Mouse (Mus musculus) lung, embryonic 14.5 days (tissue): ENCODE measurements around the gene Trpc5. TPM values are rescaled to one million over a fixed set of nuclear protein-coding genes. Genes with fewer than 3 reads are reported as not detected.

Source experiments
- ATAC-seq: fragments of 200-750 bp; cut with Nextera tagmentation; 2 replicates; pipeline ENCODE4 v1.8.0; 2017; ENCODE audit warnings: mild to moderate bottlenecking, moderate TSS enrichment, moderate library complexity; ENCODE audit not compliant: insufficient read depth
- DNase-seq: peaks from one replicate; pipeline ENCODE4 v3.0.0-alpha.2; 2015
- H3K27ac ChIP-seq: fragments of 300-500 bp; sonication (generic); 2 replicates; pipeline ENCODE4 v1.5.1; 2014; ENCODE audit warnings: low read depth, mild to moderate bottlenecking, moderate library complexity
- H3K27me3 ChIP-seq: fragments of 300-500 bp; sonication (generic); 2 replicates; pipeline ENCODE4 v1.6.1; 2014; ENCODE audit warnings: low read length, control low read depth; ENCODE audit not compliant: insufficient read depth
- H3K36me3 ChIP-seq: fragments of 300-500 bp; sonication (generic); 2 replicates; pipeline ENCODE4 v1.6.1; 2014; ENCODE audit warnings: control low read depth; ENCODE audit not compliant: insufficient read depth
- H3K4me1 ChIP-seq: fragments of 300-500 bp; sonication (generic); 2 replicates; pipeline ENCODE4 v1.6.1; 2014; ENCODE audit warnings: antibody characterized with exemption, control low read depth; ENCODE audit not compliant: insufficient read depth
- H3K4me2 ChIP-seq: fragments of 300-500 bp; sonication (generic); 2 replicates; pipeline ENCODE4 v1.6.1; 2014; ENCODE audit warnings: mild to moderate bottlenecking
- H3K4me3 ChIP-seq: fragments of 300-500 bp; sonication (generic); 2 replicates; pipeline ENCODE4 v1.5.1; 2014; ENCODE audit warnings: low read depth, low read length
- H3K9ac ChIP-seq: fragments of 300-500 bp; sonication (generic); 2 replicates; pipeline ENCODE4 v1.6.1; 2014
- H3K9me3 ChIP-seq: fragments of 300-500 bp; sonication (generic); 2 replicates; pipeline ENCODE4 v1.6.1; 2016; ENCODE audit warnings: low read depth, low read length, control low read depth
- CTCF ChIP-seq: IDR thresholded peaks from 2 replicates; pipeline ENCODE4 v1.5.1; 2016; ENCODE audit warnings: antibody characterized with exemption, low read depth
- WGBS: fragments of 180-500 bp; shearing (Covaris S2); extraction: QIAGEN DNeasy Blood & Tissue Kit; methylation state at CpG from one replicate; pipeline ENCODE4 v1.1.7; 2014; 5-methylcytosine and 5-hydroxymethylcytosine counted together
- polyA plus RNA-seq: library from polyadenylated mRNA; unstranded; fragments of >200 nt; fragmentation: Nextera tagmentation; extraction: Ambion mirVana; gene quantifications from 2 replicates; pipeline ENCODE4 v1.2.1, GENCODE M21; 2014

Gene Trpc5
- polyA plus RNA-seq, 1 experiment from 2014 or later = 0.04 TPM

- no peak within 1 kb of the TSS for H3K4me2 ChIP-seq
- no peaks in the 10 kb centered on the region for H3K9me3 ChIP-seq
- TF ChIP-seq CTCF = no peak
- H3K36me3 ChIP-seq = no peaks in the 10 kb centered on the region
- H3K9ac ChIP-seq = no peak within 1 kb of the TSS
- DNase-seq (no peak), ATAC-seq (no peak)
- 62% methylated on average over 5 of the region's 5 CpGs for WGBS
- no peaks in the 10 kb centered on the region for H3K4me1 ChIP-seq
- no peaks in the 10 kb centered on the region for H3K27me3 ChIP-seq
- H3K4me3 ChIP-seq = no peak within 1 kb of the TSS
- H3K27ac ChIP-seq = no peak within 1 kb of the TSS
These were observed 231.7 kb downstream of the Trpc5 start, which contains the start of gene Trpc5os for GRCm38 (mm10) chrX:144456281-144456680. TSS of gene Trpc5os (plus strand) at chrX:144456581.

- Histone ChIP-seq H3K4me1 (no peaks in the 10 kb centered on the region), H3K4me2 (no peak overlapping the region), H3K9me3 (no peaks in the 10 kb centered on the region), H3K36me3 (no peaks in the 10 kb centered on the region), H3K27ac (no peak overlapping the region), H3K27me3 (no peaks in the 10 kb centered on the region), H3K4me3 (no peak overlapping the region), H3K9ac (no peak overlapping the region)
- TF ChIP-seq CTCF = no peak
- ATAC-seq (no peak), DNase-seq (no peak)
- 77% methylated on average over 3 of the region's 3 CpGs for WGBS
These were observed 264.1 kb downstream of the Trpc5 start for GRCm38 (mm10) chrX:144423848-144424247.

GRCm38 (mm10) chrX:144421091-144421490 is 266.9 kb downstream of the Trpc5 start:
- Histone ChIP-seq H3K9me3 (no peaks in the 10 kb centered on the region), H3K4me1 (no peaks in the 10 kb centered on the region), H3K9ac (no peak overlapping the region), H3K4me2 (no peak overlapping the region), H3K27me3 (no peaks in the 10 kb centered on the region), H3K27ac (no peak overlapping the region), H3K4me3 (no peak overlapping the region), H3K36me3 (no peaks in the 10 kb centered on the region)
- ATAC-seq = no peak
- no peak for DNase-seq
- TF ChIP-seq CTCF = no peak
- 93% methylated on average over 1 of the region's 1 CpGs for WGBS

- ATAC-seq (no peak), DNase-seq (no peak)
- H3K4me2 ChIP-seq = no peak overlapping the region
- WGBS = 73% methylated on average over 1 of the region's 1 CpGs
- no peak overlapping the region for H3K9ac ChIP-seq
- TF ChIP-seq CTCF = no peak
- no peaks in the 10 kb centered on the region for H3K27me3 ChIP-seq
- no peak overlapping the region for H3K4me3 ChIP-seq
- H3K36me3 ChIP-seq = no peaks in the 10 kb centered on the region
- H3K9me3 ChIP-seq = no peaks in the 10 kb centered on the region
- H3K27ac ChIP-seq = no peak overlapping the region
- H3K4me1 ChIP-seq = no peaks in the 10 kb centered on the region
These were observed 267.7 kb downstream of the Trpc5 start for GRCm38 (mm10) chrX:144420259-144420658.

GRCm38 (mm10) chrX:144408036-144408435 is 279.9 kb downstream of the Trpc5 start:
- no peak for TF ChIP-seq CTCF
- H3K27me3 ChIP-seq = no peaks in the 10 kb centered on the region
- peak; percentile 33 for DNase-seq
- no peak overlapping the region for H3K4me3 ChIP-seq
- H3K27ac ChIP-seq = no peak overlapping the region
- WGBS = 39% methylated on average over 5 of the region's 5 CpGs
- no peaks in the 10 kb centered on the region for H3K9me3 ChIP-seq
- ATAC-seq = peak; percentile 54; the same call in 1 of the 2 replicates
- no peaks in the 10 kb centered on the region for H3K36me3 ChIP-seq
- H3K4me1 ChIP-seq = no peaks in the 10 kb centered on the region
- H3K4me2 ChIP-seq = no peak overlapping the region
- no peak overlapping the region for H3K9ac ChIP-seq

GRCm38 (mm10) chrX:144403526-144403925 is 284.5 kb downstream of the Trpc5 start:
- Histone ChIP-seq H3K4me2 (no peak overlapping the region), H3K9ac (no peak overlapping the region), H3K4me3 (no peak overlapping the region), H3K27ac (no peak overlapping the region), H3K36me3 (no peaks in the 10 kb centered on the region), H3K4me1 (no peaks in the 10 kb centered on the region), H3K27me3 (no peaks in the 10 kb centered on the region), H3K9me3 (no peaks in the 10 kb centered on the region)
- peak; percentile 71; the same call in 1 of the 2 replicates for ATAC-seq
- TF ChIP-seq CTCF = peak; percentile 87
- peak; percentile 66 for DNase-seq
- 20% methylated on average over 7 of the region's 7 CpGs for WGBS

- Histone ChIP-seq H3K4me3 (no peak overlapping the region), H3K27me3 (no peaks in the 10 kb centered on the region), H3K4me2 (no peak overlapping the region), H3K4me1 (no peaks in the 10 kb centered on the region), H3K9ac (no peak overlapping the region), H3K36me3 (peaks cover 9% of the 10 kb centered on the region; the same call in 1 of the 2 replicates), H3K9me3 (no peaks in the 10 kb centered on the region), H3K27ac (no peak overlapping the region)
- DNase-seq (no peak), ATAC-seq (no peak)
- TF ChIP-seq CTCF = no peak
- WGBS = 63% methylated on average over 2 of the region's 2 CpGs
These were observed 313.8 kb downstream of the Trpc5 start for GRCm38 (mm10) chrX:144374196-144374595.

- no peak for TF ChIP-seq CTCF
- Histone ChIP-seq H3K9ac (no peak overlapping the region), H3K27me3 (no peaks in the 10 kb centered on the region), H3K4me1 (no peaks in the 10 kb centered on the region), H3K27ac (no peak overlapping the region), H3K36me3 (no peaks in the 10 kb centered on the region), H3K4me3 (no peak overlapping the region), H3K9me3 (no peaks in the 10 kb centered on the region), H3K4me2 (no peak overlapping the region)
- no peak for DNase-seq
- no peak for ATAC-seq
These were observed 349.6 kb downstream of the Trpc5 start for GRCm38 (mm10) chrX:144338355-144338754.
